Mouse (Mus musculus): ENCODE measurements around the gene Fkbp5. TPM values are rescaled to one million over a fixed set of nuclear protein-coding genes. Genes with fewer than 3 reads are reported as not detected.

Fkbp5 gene
- polyA plus RNA-seq, 1 experiment from 2014 or later: 11.4 TPM

DNA sequence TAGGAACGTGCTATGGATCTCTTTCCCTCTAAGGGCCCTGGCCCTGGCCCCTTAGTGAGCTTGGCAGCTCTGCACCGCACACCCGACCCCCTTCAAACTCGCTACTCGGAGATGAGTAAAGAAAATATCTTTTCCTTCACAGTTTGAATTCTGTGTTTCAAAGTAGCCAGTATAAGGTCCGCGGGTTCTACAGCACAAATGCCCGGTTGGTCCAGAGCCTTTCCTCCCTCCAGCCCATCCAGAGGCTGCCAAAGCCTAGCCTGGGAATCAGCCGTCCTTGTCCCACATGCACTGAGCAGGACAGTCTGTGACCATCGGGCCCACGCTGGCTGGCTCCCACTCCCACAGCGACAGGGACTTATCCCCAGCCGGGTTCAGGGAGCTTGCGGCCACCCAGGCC lies 31.8 kb upstream of the Fkbp5 start, which contains the start of gene Clpsl2:
Gene Clpsl2, plus strand, starts transcription at position 301 of the 400 bp plus-strand sequence.
- H3K4me2 ChIP-seq (ENCODE audit: low read depth, low read length, severe bottlenecking): no peak within 1 kb of the TSS
- 79% methylated on average over 14 of the region's 14 CpGs for WGBS
- ATAC-seq (replicated peaks; ENCODE audit: low FRiP score): no peak

GRCm38 (mm10) chr17:28548550-28548949 lies 31.2 kb upstream of the Fkbp5 start:
- H3K36me3 ChIP-seq (ENCODE audit: control insufficient read depth, insufficient read depth, low read length): no peaks in the 10 kb centered on the region
- H3K9ac ChIP-seq (ENCODE audit: low read length): no peak overlapping the region
- no peak overlapping the region for H3K4me3 ChIP-seq (ENCODE audit: low read depth, low read length)
- WGBS: 74% methylated on average over 11 of the region's 11 CpGs
- peaks cover 3% of the 10 kb centered on the region; the same call in 1 of the 2 replicates for H3K4me1 ChIP-seq (replicated peaks; ENCODE audit: control insufficient read depth, insufficient read depth, low read length)
- no peaks in the 10 kb centered on the region for H3K9me3 ChIP-seq (ENCODE audit: control insufficient read depth, low read length)
- no peak overlapping the region for H3K27ac ChIP-seq (ENCODE audit: low read depth, low read length)
- no peaks in the 10 kb centered on the region for H3K27me3 ChIP-seq (ENCODE audit: control insufficient read depth, insufficient read depth, low read length)
- no peak for DNase-seq (ENCODE audit: low spot score)
- no peak for ATAC-seq (replicated peaks; ENCODE audit: low FRiP score)
- H3K4me2 ChIP-seq (ENCODE audit: low read depth, low read length, severe bottlenecking): no peak overlapping the region

More for the DNA sequence above, 31.8 kb upstream of the Fkbp5 start, which contains the start of gene Clpsl2:
- DNase-seq (ENCODE audit: low spot score): no peak
- Histone ChIP-seq H3K36me3 (ENCODE audit: control insufficient read depth, insufficient read depth, low read length) (no peaks in the 10 kb centered on the region), H3K9ac (ENCODE audit: low read length) (no peak within 1 kb of the TSS), H3K27me3 (ENCODE audit: control insufficient read depth, insufficient read depth, low read length) (no peaks in the 10 kb centered on the region), H3K4me3 (ENCODE audit: low read depth, low read length) (no peak within 1 kb of the TSS), H3K9me3 (ENCODE audit: control insufficient read depth, low read length) (no peaks in the 10 kb centered on the region), H3K27ac (ENCODE audit: low read depth, low read length) (no peak within 1 kb of the TSS), H3K4me1 (replicated peaks; ENCODE audit: control insufficient read depth, insufficient read depth, low read length) (peaks cover 3% of the 10 kb centered on the region; the same call in 1 of the 2 replicates)

DNA sequence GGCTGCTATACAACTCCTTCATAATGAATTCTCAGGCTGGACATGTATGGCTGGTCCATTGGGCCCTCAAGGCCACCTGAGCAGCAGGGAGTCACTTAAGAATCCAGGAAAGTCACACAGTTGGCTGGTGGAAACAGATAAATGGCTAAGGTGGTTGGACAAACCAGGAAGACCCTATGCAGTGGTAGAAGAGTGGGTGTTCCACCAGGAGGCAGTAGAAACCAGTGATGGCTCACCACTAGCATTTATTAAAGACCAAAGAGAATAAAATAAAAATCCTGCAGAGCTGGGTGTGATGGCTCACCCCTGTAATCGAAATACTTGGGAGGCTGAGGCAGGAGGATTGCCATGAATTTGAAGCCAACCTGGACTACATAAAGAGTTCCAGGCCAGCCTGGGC lies 29.6 kb upstream of the Fkbp5 start:
- Histone ChIP-seq H3K4me1 (replicated peaks; ENCODE audit: control insufficient read depth, insufficient read depth, low read length) (no peaks in the 10 kb centered on the region), H3K27me3 (ENCODE audit: control insufficient read depth, insufficient read depth, low read length) (no peaks in the 10 kb centered on the region), H3K9me3 (ENCODE audit: control insufficient read depth, low read length) (no peaks in the 10 kb centered on the region), H3K27ac (ENCODE audit: low read depth, low read length) (no peak overlapping the region), H3K9ac (ENCODE audit: low read length) (no peak overlapping the region), H3K4me2 (ENCODE audit: low read depth, low read length, severe bottlenecking) (no peak overlapping the region), H3K4me3 (ENCODE audit: low read depth, low read length) (no peak overlapping the region), H3K36me3 (ENCODE audit: control insufficient read depth, insufficient read depth, low read length) (no peaks in the 10 kb centered on the region)
- no peak for DNase-seq (ENCODE audit: low spot score)
- ATAC-seq (replicated peaks; ENCODE audit: low FRiP score): no peak
- 93% methylated on average over 1 of the region's 1 CpGs for WGBS

- Histone ChIP-seq H3K9me3 (ENCODE audit: control insufficient read depth, low read length) (peaks cover 2% of the 10 kb centered on the region; the same call in 1 of the 2 replicates), H3K27ac (ENCODE audit: low read depth, low read length) (no peak overlapping the region), H3K4me1 (replicated peaks; ENCODE audit: control insufficient read depth, insufficient read depth, low read length) (no peaks in the 10 kb centered on the region), H3K36me3 (ENCODE audit: control insufficient read depth, insufficient read depth, low read length) (no peaks in the 10 kb centered on the region), H3K4me2 (ENCODE audit: low read depth, low read length, severe bottlenecking) (no peak overlapping the region), H3K9ac (ENCODE audit: low read length) (no peak overlapping the region), H3K27me3 (ENCODE audit: control insufficient read depth, insufficient read depth, low read length) (no peaks in the 10 kb centered on the region), H3K4me3 (ENCODE audit: low read depth, low read length) (no peak overlapping the region)
- 51% methylated on average over 12 of the region's 12 CpGs for WGBS
- DNase-seq (ENCODE audit: low spot score) (no peak), ATAC-seq (replicated peaks; ENCODE audit: low FRiP score) (no peak)
Observed at GRCm38 (mm10) chr17:28537881-28538280, 20.6 kb upstream of the Fkbp5 start.

GRCm38 (mm10) chr17:28533327-28533726 lies 16.0 kb upstream of the Fkbp5 start:
- H3K27me3 ChIP-seq (ENCODE audit: control insufficient read depth, insufficient read depth, low read length): no peaks in the 10 kb centered on the region
- H3K36me3 ChIP-seq (ENCODE audit: control insufficient read depth, insufficient read depth, low read length): no peaks in the 10 kb centered on the region
- ATAC-seq (replicated peaks; ENCODE audit: low FRiP score): no peak
- no peak overlapping the region for H3K4me3 ChIP-seq (ENCODE audit: low read depth, low read length)
- no peaks in the 10 kb centered on the region for H3K4me1 ChIP-seq (replicated peaks; ENCODE audit: control insufficient read depth, insufficient read depth, low read length)
- 95% methylated on average over 13 of the region's 13 CpGs for WGBS
- no peak overlapping the region for H3K9ac ChIP-seq (ENCODE audit: low read length)
- H3K27ac ChIP-seq (ENCODE audit: low read depth, low read length): no peak overlapping the region
- no peaks in the 10 kb centered on the region for H3K9me3 ChIP-seq (ENCODE audit: control insufficient read depth, low read length)
- no peak overlapping the region for H3K4me2 ChIP-seq (ENCODE audit: low read depth, low read length, severe bottlenecking)
- DNase-seq (ENCODE audit: low spot score): no peak

- Histone ChIP-seq H3K4me1 (replicated peaks; ENCODE audit: control insufficient read depth, insufficient read depth, low read length) (no peaks in the 10 kb centered on the region), H3K36me3 (ENCODE audit: control insufficient read depth, insufficient read depth, low read length) (no peaks in the 10 kb centered on the region), H3K4me3 (ENCODE audit: low read depth, low read length) (no peak overlapping the region), H3K9ac (ENCODE audit: low read length) (no peak overlapping the region), H3K9me3 (ENCODE audit: control insufficient read depth, low read length) (no peaks in the 10 kb centered on the region), H3K27me3 (ENCODE audit: control insufficient read depth, insufficient read depth, low read length) (no peaks in the 10 kb centered on the region), H3K27ac (ENCODE audit: low read depth, low read length) (no peak overlapping the region), H3K4me2 (ENCODE audit: low read depth, low read length, severe bottlenecking) (no peak overlapping the region)
- DNase-seq (ENCODE audit: low spot score) (no peak), ATAC-seq (replicated peaks; ENCODE audit: low FRiP score) (no peak)
- 85% methylated on average over 7 of the region's 7 CpGs for WGBS
Observed at GRCm38 (mm10) chr17:28532557-28532956, 15.2 kb upstream of the Fkbp5 start.

- WGBS: 13% methylated on average over 18 of the region's 18 CpGs
- no peaks in the 10 kb centered on the region for H3K36me3 ChIP-seq (ENCODE audit: control insufficient read depth, insufficient read depth, low read length)
- H3K4me1 ChIP-seq (replicated peaks; ENCODE audit: control insufficient read depth, insufficient read depth, low read length): no peaks in the 10 kb centered on the region
- ATAC-seq (replicated peaks; ENCODE audit: low FRiP score): no peak
- H3K27ac ChIP-seq (ENCODE audit: low read depth, low read length): no peak overlapping the region
- H3K4me2 ChIP-seq (ENCODE audit: low read depth, low read length, severe bottlenecking): peak overlapping the region; percentile 13; the same call in 1 of the 2 replicates
- no peaks in the 10 kb centered on the region for H3K27me3 ChIP-seq (ENCODE audit: control insufficient read depth, insufficient read depth, low read length)
- no peak overlapping the region for H3K9ac ChIP-seq (ENCODE audit: low read length)
- H3K4me3 ChIP-seq (ENCODE audit: low read depth, low read length): no peak overlapping the region
- peak; percentile 73 for DNase-seq (ENCODE audit: low spot score)
- H3K9me3 ChIP-seq (ENCODE audit: control insufficient read depth, low read length): no peaks in the 10 kb centered on the region
Observed at GRCm38 (mm10) chr17:28531946-28532345, 14.6 kb upstream of the Fkbp5 start.

DNA sequence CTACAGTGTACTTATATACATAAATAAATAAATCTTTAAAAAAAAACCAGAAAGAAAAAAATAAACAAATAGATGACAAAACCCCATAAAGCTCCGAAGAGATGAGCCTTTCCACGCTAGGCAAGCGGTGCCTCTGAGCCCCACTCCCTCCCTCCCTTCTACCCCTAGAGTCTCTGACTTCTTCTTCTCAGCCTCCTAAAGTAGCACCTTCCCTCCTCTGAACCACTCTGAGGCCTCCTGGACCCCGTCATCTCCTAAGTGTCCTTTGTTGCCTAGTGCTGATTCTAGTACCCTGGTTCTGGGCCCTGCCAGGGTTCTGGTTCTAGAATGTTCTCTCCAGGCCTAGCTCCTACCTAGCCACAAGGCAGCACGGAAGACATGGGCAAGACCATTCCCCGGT lies 13.2 kb upstream of the Fkbp5 start, which contains the start of gene Armc12:
Gene Armc12, plus strand, starts transcription at position 301 of the 400 bp plus-strand sequence.
- H3K4me1 ChIP-seq (replicated peaks; ENCODE audit: control insufficient read depth, insufficient read depth, low read length): no peaks in the 10 kb centered on the region
- H3K27ac ChIP-seq (ENCODE audit: low read depth, low read length): no peak within 1 kb of the TSS
- WGBS: 87% methylated on average over 6 of the region's 6 CpGs
- H3K9ac ChIP-seq (ENCODE audit: low read length): no peak within 1 kb of the TSS
- DNase-seq (ENCODE audit: low spot score) (no peak), ATAC-seq (replicated peaks; ENCODE audit: low FRiP score) (no peak)
- H3K4me2 ChIP-seq (ENCODE audit: low read depth, low read length, severe bottlenecking): no peak within 1 kb of the TSS
- H3K9me3 ChIP-seq (ENCODE audit: control insufficient read depth, low read length): no peaks in the 10 kb centered on the region
- H3K27me3 ChIP-seq (ENCODE audit: control insufficient read depth, insufficient read depth, low read length): no peaks in the 10 kb centered on the region
- H3K4me3 ChIP-seq (ENCODE audit: low read depth, low read length): no peak within 1 kb of the TSS
- no peaks in the 10 kb centered on the region for H3K36me3 ChIP-seq (ENCODE audit: control insufficient read depth, insufficient read depth, low read length)

DNA sequence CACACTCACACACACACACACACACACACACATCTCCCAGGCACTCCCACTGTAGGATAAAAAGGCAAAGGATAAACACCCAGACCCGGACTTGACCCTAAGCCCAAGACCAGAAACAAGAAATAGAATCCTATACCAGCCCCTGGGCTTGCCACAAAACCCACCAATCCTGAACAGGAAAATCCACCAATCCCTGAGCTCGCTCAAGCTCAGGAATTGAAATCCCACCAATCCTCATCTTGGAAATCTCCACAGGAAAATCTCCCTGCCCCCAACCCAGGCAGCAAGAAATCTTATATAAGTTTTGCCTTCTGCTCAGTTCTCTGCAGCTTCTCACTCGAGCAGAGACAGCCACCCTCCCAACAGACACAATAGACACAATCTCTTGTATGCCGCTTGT lies 11.8 kb upstream of the Fkbp5 start:
- 73% methylated on average over 4 of the region's 4 CpGs for WGBS
- no peaks in the 10 kb centered on the region for H3K27me3 ChIP-seq (ENCODE audit: control insufficient read depth, insufficient read depth, low read length)
- no peak for ATAC-seq (replicated peaks; ENCODE audit: low FRiP score)

More for the DNA sequence above, 11.8 kb upstream of the Fkbp5 start:
- Histone ChIP-seq H3K4me1 (replicated peaks; ENCODE audit: control insufficient read depth, insufficient read depth, low read length) (no peaks in the 10 kb centered on the region), H3K9me3 (ENCODE audit: control insufficient read depth, low read length) (no peaks in the 10 kb centered on the region), H3K9ac (ENCODE audit: low read length) (no peak overlapping the region), H3K4me2 (ENCODE audit: low read depth, low read length, severe bottlenecking) (no peak overlapping the region), H3K27ac (ENCODE audit: low read depth, low read length) (no peak overlapping the region), H3K36me3 (ENCODE audit: control insufficient read depth, insufficient read depth, low read length) (no peaks in the 10 kb centered on the region), H3K4me3 (ENCODE audit: low read depth, low read length) (no peak overlapping the region)
- DNase-seq (ENCODE audit: low spot score): no peak

Data from forebrain, embryonic 11.5 days (tissue).